Mouse (Mus musculus): ENCODE data around the gene Klc4. TPM values are rescaled to one million over a fixed set of nuclear protein-coding genes. Genes with fewer than 3 reads are reported as not detected.

The Klc4 gene
- polyA plus RNA-seq, 1 experiment, result 22.7 TPM

DNA sequence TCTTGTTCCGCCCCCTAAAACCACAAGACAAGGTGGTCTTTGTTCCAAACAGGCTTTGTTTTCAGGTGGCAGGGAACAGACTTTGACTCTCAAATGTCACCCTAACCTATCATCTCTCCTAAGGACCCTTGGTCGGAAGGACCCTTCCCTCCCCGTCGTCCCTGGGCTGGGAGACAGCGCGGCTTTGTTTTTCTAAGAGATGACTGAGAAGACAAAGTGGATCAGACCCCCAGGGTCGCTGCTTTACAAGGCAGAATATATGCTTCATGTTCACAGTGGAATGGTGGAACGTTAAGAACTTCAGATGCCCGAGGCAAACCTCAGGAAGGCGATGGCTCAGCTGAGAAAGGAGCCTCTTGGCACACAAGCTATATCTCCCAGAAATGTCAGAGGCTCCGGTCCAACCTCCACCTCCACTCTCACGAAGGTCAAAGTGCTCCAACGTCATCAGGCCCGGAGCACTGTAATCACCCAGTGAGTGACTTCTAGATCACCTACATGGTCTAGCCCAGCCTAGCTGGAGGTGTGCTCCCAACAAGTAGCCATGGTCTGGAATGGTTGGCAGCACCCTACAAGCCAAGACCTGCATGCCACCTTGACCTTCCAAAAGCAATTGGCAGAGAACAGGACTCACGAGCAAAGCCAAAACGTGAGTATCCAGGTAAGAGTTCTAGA, 26.0 kb downstream of the Klc4 start:
- Histone ChIP-seq H3K27ac (ENCODE audit: control insufficient read depth, insufficient read depth, low read depth, low read length) (no peak overlapping the region), H3K36me3 (ENCODE audit: control insufficient read depth, insufficient read depth, low read length) (no peaks in the 10 kb centered on the region), H3K4me1 (ENCODE audit: control insufficient read depth, insufficient read depth, low read length) (no peaks in the 10 kb centered on the region), H3K27me3 (ENCODE audit: control insufficient read depth, insufficient read depth, low read length) (no peaks in the 10 kb centered on the region), H3K4me3 (ENCODE audit: control insufficient read depth, low read depth, low read length) (no peak overlapping the region)
- TF ChIP-seq POLR2A (IDR thresholded peaks at IDR 0.05; ENCODE audit: control insufficient read depth, low read depth, low read length) (no peak), CTCF (IDR thresholded peaks at IDR 0.05; ENCODE audit: control insufficient read depth, insufficient read depth, insufficient replicate concordance, low read depth, low read length) (no peak)

DNA sequence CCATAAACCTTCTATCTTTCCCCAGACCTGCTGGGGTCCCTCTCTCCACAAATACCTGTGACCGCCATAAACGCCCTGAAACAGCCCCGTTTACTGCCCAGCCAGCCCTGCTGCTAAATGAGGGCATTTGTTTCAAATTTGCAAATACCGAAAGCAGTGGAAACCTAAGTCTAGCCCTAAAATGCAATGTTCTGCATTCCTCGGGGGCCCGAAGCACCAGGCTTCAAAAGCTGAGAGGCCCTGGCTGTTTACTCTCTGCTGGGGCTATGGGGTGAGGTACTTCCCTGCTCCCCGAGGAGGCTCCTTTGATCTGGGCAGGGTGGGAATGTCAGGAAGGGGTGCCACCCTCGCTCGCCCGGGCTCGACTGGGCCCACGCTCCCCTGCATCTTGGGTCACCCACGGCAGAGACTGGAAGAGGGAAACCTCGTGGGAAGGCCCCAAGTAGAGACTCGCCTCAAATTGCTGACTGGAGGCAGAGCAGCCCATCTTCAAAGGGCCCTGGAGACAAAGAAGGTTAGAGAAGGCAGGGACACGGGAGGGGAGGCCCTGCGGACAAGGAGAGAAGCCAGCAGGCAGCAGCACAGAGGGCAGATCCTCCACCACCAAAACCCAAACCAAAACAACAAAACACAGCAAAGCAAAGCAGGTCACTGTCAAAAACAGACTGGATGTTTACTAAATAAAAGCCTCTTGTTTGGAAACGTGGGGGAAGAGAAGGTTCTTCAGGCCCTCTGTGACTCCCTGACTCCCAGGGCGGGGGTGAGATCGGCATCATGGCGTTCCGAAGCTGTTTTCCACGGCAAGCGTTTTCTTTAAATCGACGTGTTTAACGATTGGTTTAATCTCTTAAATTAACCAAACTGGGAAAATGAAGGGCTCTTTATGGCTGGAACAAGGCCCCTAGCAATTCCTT, 26.8 kb downstream of the Klc4 start:
- Histone ChIP-seq H3K36me3 (ENCODE audit: control insufficient read depth, insufficient read depth, low read length) (no peaks in the 10 kb centered on the region), H3K4me1 (ENCODE audit: control insufficient read depth, insufficient read depth, low read length) (no peaks in the 10 kb centered on the region), H3K27me3 (ENCODE audit: control insufficient read depth, insufficient read depth, low read length) (no peaks in the 10 kb centered on the region), H3K27ac (ENCODE audit: control insufficient read depth, insufficient read depth, low read depth, low read length) (no peak overlapping the region), H3K4me3 (ENCODE audit: control insufficient read depth, low read depth, low read length) (no peak overlapping the region)
- TF ChIP-seq CTCF (IDR thresholded peaks at IDR 0.05; ENCODE audit: control insufficient read depth, insufficient read depth, insufficient replicate concordance, low read depth, low read length) (no peak), POLR2A (IDR thresholded peaks at IDR 0.05; ENCODE audit: control insufficient read depth, low read depth, low read length) (no peak)

DNA sequence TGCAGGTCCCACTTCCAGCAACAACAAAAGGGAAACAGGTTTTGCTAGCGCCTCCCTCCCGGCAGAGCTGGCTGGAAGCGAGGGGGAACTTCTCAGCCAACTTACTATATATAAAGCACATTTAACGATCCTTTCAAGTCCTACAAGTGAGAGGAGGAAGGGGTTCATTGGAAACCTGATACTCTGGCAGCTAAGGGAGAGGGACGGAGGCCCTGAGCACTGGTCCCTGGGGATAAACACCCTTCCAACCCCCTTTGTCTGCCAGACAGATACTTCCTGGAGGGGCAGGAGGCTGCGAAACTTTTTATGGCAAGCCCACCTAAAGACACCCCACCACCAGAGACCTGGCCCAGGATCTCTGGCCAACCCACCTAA, 27.4 kb downstream of the Klc4 start:
- no peak overlapping the region for H3K27ac ChIP-seq (ENCODE audit: control insufficient read depth, insufficient read depth, low read depth, low read length)
- H3K27me3 ChIP-seq (ENCODE audit: control insufficient read depth, insufficient read depth, low read length), result no peaks in the 10 kb centered on the region
- H3K36me3 ChIP-seq (ENCODE audit: control insufficient read depth, insufficient read depth, low read length), result no peaks in the 10 kb centered on the region
- no peak overlapping the region for H3K4me3 ChIP-seq (ENCODE audit: control insufficient read depth, low read depth, low read length)
- no peak for TF ChIP-seq POLR2A (IDR thresholded peaks at IDR 0.05; ENCODE audit: control insufficient read depth, low read depth, low read length)
- no peak for TF ChIP-seq CTCF (IDR thresholded peaks at IDR 0.05; ENCODE audit: control insufficient read depth, insufficient read depth, insufficient replicate concordance, low read depth, low read length)
- no peaks in the 10 kb centered on the region for H3K4me1 ChIP-seq (ENCODE audit: control insufficient read depth, insufficient read depth, low read length)

DNA sequence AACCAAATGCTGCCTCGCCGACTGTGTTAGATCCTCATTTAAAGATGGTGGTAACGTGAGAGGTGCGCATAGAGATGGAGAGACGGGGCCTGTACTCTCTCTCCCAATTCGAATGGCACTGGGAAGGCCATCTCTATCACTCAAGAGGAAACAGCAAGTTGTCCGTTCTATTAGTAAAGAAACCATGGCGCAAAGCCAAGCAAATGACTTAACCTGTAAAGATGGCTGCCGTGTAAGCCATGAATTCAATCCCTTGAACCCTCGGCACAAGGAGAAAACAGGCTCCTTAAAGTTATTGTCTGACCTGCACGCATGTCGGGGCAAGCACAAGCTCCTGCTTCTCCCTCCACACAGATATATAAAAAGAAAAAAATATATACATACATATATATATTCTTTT, 28.0 kb downstream of the Klc4 start:
- no peak for TF ChIP-seq CTCF (IDR thresholded peaks at IDR 0.05; ENCODE audit: control insufficient read depth, insufficient read depth, insufficient replicate concordance, low read depth, low read length)
- TF ChIP-seq POLR2A (IDR thresholded peaks at IDR 0.05; ENCODE audit: control insufficient read depth, low read depth, low read length), result no peak
- no peak overlapping the region for H3K4me3 ChIP-seq (ENCODE audit: control insufficient read depth, low read depth, low read length)
- no peaks in the 10 kb centered on the region for H3K27me3 ChIP-seq (ENCODE audit: control insufficient read depth, insufficient read depth, low read length)
- H3K4me1 ChIP-seq (ENCODE audit: control insufficient read depth, insufficient read depth, low read length), result no peaks in the 10 kb centered on the region
- H3K36me3 ChIP-seq (ENCODE audit: control insufficient read depth, insufficient read depth, low read length), result no peaks in the 10 kb centered on the region
- H3K27ac ChIP-seq (ENCODE audit: control insufficient read depth, insufficient read depth, low read depth, low read length), result no peak overlapping the region

DNA sequence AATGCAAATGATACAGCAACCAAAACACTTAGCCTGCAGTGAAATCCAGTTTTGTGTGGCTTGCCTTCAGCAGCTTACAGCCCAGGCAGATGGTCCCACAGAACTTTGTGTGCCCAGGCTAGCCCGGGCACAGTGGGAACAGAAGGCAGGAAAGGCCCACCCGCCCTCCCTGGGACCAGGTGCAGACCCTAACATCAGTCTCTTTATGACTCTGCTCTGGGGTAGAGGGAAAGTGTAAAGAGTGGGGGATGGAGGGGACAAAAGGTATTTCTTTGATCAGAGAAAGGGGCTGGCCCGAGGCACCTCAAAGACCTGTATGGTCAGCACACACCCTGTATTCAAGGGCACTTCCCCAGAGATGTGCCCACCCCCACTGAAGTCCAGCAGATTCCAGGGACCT, 32.6 kb downstream of the Klc4 start:
- Histone ChIP-seq H3K27me3 (ENCODE audit: control insufficient read depth, insufficient read depth, low read length) (no peaks in the 10 kb centered on the region), H3K27ac (ENCODE audit: control insufficient read depth, insufficient read depth, low read depth, low read length) (no peak overlapping the region), H3K4me1 (ENCODE audit: control insufficient read depth, insufficient read depth, low read length) (no peaks in the 10 kb centered on the region), H3K4me3 (ENCODE audit: control insufficient read depth, low read depth, low read length) (no peak overlapping the region), H3K36me3 (ENCODE audit: control insufficient read depth, insufficient read depth, low read length) (no peaks in the 10 kb centered on the region)
- TF ChIP-seq POLR2A (IDR thresholded peaks at IDR 0.05; ENCODE audit: control insufficient read depth, low read depth, low read length) (no peak), CTCF (IDR thresholded peaks at IDR 0.05; ENCODE audit: control insufficient read depth, insufficient read depth, insufficient replicate concordance, low read depth, low read length) (no peak)

DNA sequence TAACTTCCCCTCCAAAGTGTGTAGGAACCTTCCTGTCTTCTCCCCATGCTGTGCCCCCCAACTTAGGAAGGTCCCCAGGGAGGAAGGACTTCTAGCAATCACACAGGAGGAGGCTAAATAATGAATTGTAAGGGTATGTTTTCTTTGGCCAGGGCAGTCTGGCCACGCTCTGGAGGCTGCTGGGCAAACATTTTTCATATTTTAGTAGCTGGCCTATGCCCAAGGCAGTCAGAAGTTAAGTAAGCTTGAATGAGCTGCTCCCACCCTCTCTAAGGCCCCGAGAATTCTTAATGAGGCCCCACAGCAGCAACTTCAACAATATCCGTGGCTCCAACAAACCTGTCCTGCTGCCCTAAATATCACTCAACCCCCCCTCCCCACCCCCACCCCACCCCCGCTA, 33.0 kb downstream of the Klc4 start:
- Histone ChIP-seq H3K27ac (ENCODE audit: control insufficient read depth, insufficient read depth, low read depth, low read length) (no peak overlapping the region), H3K4me3 (ENCODE audit: control insufficient read depth, low read depth, low read length) (no peak overlapping the region), H3K36me3 (ENCODE audit: control insufficient read depth, insufficient read depth, low read length) (no peaks in the 10 kb centered on the region), H3K4me1 (ENCODE audit: control insufficient read depth, insufficient read depth, low read length) (no peaks in the 10 kb centered on the region), H3K27me3 (ENCODE audit: control insufficient read depth, insufficient read depth, low read length) (no peaks in the 10 kb centered on the region)
- TF ChIP-seq POLR2A (IDR thresholded peaks at IDR 0.05; ENCODE audit: control insufficient read depth, low read depth, low read length) (no peak), CTCF (IDR thresholded peaks at IDR 0.05; ENCODE audit: control insufficient read depth, insufficient read depth, insufficient replicate concordance, low read depth, low read length) (no peak)

DNA sequence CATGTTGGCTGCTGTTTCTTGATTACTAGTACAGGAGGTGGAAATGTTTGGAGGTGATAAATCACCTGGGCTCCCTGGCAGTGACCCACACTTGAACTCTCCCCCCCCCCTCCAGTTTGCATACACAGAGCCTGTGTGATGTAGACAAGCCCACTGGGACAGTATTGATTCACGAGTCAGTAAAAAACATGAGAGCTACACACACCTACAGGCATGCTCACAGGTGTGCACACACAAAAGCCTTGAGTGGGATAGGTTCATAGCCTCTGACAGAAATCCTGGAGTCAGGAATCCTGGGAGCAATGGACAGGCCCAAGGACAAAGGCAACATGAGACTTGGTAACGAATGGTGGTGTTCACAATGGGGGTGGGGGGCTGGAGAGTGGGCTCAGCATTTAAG, 33.6 kb downstream of the Klc4 start:
- H3K4me3 ChIP-seq (ENCODE audit: control insufficient read depth, low read depth, low read length), result no peak overlapping the region
- H3K27me3 ChIP-seq (ENCODE audit: control insufficient read depth, insufficient read depth, low read length), result no peaks in the 10 kb centered on the region
- H3K27ac ChIP-seq (ENCODE audit: control insufficient read depth, insufficient read depth, low read depth, low read length), result no peak overlapping the region
- TF ChIP-seq CTCF (IDR thresholded peaks at IDR 0.05; ENCODE audit: control insufficient read depth, insufficient read depth, insufficient replicate concordance, low read depth, low read length), result no peak
- TF ChIP-seq POLR2A (IDR thresholded peaks at IDR 0.05; ENCODE audit: control insufficient read depth, low read depth, low read length), result no peak
- H3K36me3 ChIP-seq (ENCODE audit: control insufficient read depth, insufficient read depth, low read length), result no peaks in the 10 kb centered on the region
- no peaks in the 10 kb centered on the region for H3K4me1 ChIP-seq (ENCODE audit: control insufficient read depth, insufficient read depth, low read length)
